Mouse (Mus musculus): ENCODE results near the gene Zfp553. TPM values are rescaled to one million over a fixed set of nuclear protein-coding genes. Genes with fewer than 3 reads are reported as not detected.
"Not testable (repeated sequence)": the region's sequence is repeated elsewhere in the genome, so short reads cannot be mapped to it uniquely, and the experiment has no call there.

Zfp553 gene
- polyA plus RNA-seq, 1 experiment from 2014 or later = 24.3 TPM

DNA sequence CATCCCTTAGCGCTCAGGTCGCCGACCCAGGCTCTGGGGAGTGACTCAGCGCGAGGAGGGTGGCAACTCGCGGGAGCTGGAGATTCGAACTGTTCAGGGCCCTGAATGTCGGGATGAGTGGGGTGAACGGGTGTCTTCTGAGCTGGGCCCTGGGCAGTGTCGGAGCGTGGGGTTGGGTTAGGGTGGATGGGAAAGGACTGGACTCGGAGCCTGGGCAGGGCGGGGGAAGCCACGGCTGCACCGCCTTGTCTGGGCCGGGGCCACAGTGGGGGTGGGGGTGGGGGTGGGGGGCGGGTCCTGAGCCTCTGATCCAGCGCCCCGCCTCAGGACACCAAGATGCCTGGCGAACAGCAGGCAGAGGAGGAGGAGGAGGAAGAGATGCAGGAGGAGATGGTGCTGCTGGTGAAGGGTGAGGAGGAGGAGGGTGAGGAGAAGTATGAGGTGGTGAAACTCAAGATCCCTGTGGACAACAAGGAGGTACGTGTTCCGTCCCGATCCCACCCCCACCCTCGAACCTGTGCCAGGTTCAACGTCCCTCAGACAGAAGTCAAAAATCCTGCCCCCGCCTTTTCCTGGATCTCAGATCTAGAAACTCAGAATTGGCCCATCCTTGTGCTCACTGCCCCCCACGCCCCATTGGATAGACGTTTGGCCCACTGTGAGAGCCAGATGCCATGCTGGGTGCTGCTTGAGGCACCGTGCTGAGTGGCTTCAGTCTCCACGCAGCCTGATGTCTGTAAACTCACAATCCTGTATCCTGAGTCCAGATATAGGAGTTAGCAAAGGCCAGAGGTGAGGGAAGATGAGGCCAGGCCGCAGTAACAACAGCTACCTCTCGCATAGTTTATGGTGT lies 12.0 kb downstream of the Zfp553 start:
- Histone ChIP-seq H3K27me3 (ENCODE audit: insufficient read depth, low read length) (no peaks in the 10 kb centered on the region), H3K9ac (peak overlapping the region; percentile 93), H3K4me1 (ENCODE audit: insufficient read depth) (peaks cover 12% of the 10 kb centered on the region), H3K4me2 (peak overlapping the region; percentile 79), H3K9me3 (ENCODE audit: low read depth, low read length) (no peaks in the 10 kb centered on the region), H3K4me3 (ENCODE audit: low read depth, low read length) (peak overlapping the region; percentile 85), H3K27ac (ENCODE audit: low read depth) (peak overlapping the region; percentile 95), H3K36me3 (ENCODE audit: insufficient read depth) (peaks cover 36% of the 10 kb centered on the region)
- DNase-seq = peak; percentile 65
- ATAC-seq (ENCODE audit: insufficient read depth) = peak; percentile 83
- 7% methylated on average over 29 of the region's 33 CpGs for WGBS
- no peak for TF ChIP-seq CTCF (IDR thresholded peaks at IDR 0.05; ENCODE audit: low read depth)

DNA sequence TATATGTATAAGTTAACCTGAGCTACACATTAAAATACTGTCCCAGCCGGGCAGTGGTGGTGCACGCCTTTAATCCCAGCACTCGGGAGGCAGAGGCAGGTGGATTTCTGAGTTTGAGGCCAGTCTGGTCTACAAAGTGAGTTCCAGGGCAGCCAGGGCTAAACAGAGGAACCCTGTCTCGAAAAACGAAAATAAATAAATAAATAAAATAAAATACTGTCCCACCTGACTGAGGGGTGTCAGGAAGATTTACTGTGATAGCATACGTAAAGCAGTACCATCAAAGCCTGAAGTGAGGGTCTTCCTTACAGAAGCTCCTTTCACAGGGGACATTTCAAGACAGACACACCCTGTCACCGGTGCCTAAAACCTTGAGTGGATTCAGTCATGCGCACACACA lies 17.6 kb downstream of the Zfp553 start:
- H3K27ac ChIP-seq (ENCODE audit: low read depth); H3K9me3 ChIP-seq (ENCODE audit: low read depth, low read length); H3K4me1 ChIP-seq (ENCODE audit: insufficient read depth); H3K9ac ChIP-seq; H3K27me3 ChIP-seq (ENCODE audit: insufficient read depth, low read length); H3K4me3 ChIP-seq (ENCODE audit: low read depth, low read length); ATAC-seq (ENCODE audit: insufficient read depth); H3K4me2 ChIP-seq; DNase-seq: not testable (repeated sequence)
- peaks cover 54% of the 10 kb centered on the region for H3K36me3 ChIP-seq (ENCODE audit: insufficient read depth)
- 89% methylated on average over 8 of the region's 8 CpGs for WGBS

DNA sequence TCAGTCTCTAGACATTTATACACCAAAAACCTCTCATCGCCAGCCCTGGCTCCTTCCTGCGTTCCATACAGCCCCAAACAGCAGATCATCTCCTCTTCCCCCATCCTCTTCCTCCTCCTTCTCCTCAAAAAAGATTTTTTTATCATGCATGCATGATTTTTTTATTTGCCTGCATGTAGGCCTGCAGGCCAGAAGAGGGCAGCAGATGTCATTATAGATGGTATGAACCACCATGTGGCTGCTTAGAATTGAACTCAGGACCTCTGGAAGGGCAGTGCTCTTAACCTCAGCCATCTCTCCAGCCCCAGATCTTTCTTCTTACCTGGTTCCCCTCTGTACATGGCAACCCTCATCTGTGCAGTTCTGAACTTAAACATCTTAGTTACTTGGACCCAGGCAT lies 19.6 kb downstream of the Zfp553 start:
- H3K4me3 ChIP-seq (ENCODE audit: low read depth, low read length) = no peak overlapping the region
- ATAC-seq (ENCODE audit: insufficient read depth) (no peak), DNase-seq (peak; percentile 71)
- no peaks in the 10 kb centered on the region for H3K4me1 ChIP-seq (ENCODE audit: insufficient read depth)
- H3K4me2 ChIP-seq = no peak overlapping the region
- peak; percentile 57 for TF ChIP-seq CTCF (IDR thresholded peaks at IDR 0.05; ENCODE audit: low read depth)
- no peaks in the 10 kb centered on the region for H3K9me3 ChIP-seq (ENCODE audit: low read depth, low read length)
- WGBS = 87% methylated on average over 2 of the region's 2 CpGs
- no peaks in the 10 kb centered on the region for H3K27me3 ChIP-seq (ENCODE audit: insufficient read depth, low read length)
- H3K27ac ChIP-seq (ENCODE audit: low read depth) = no peak overlapping the region
- H3K36me3 ChIP-seq (ENCODE audit: insufficient read depth) = peaks cover 56% of the 10 kb centered on the region
- no peak overlapping the region for H3K9ac ChIP-seq

DNA sequence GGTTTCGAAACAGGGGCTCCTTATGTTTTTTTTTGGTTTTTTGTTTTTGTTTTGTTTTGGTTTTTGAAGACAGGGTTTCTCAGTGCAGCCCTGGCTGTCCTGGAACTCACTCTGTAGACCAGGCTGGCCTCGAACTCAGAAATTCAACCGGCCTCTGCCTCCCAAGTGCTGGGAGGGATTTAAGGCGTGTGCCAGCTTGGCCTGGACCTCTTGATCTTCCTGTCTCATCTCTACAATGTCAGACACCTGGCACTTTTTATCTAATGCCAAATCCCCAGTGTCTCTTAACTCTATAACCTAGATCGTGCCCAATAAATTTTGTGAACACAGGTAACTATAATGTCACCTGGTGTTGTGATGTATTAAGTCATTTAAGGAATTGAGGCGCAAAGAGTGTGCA lies 20.5 kb downstream of the Zfp553 start:
- ATAC-seq (ENCODE audit: insufficient read depth) (no peak), DNase-seq (no peak)
- Histone ChIP-seq H3K36me3 (ENCODE audit: insufficient read depth) (peaks cover 50% of the 10 kb centered on the region), H3K27ac (ENCODE audit: low read depth) (peak overlapping the region; percentile 82), H3K4me2 (peak overlapping the region; percentile 90), H3K9me3 (ENCODE audit: low read depth, low read length) (no peaks in the 10 kb centered on the region), H3K27me3 (ENCODE audit: insufficient read depth, low read length) (no peaks in the 10 kb centered on the region), H3K4me1 (ENCODE audit: insufficient read depth) (no peaks in the 10 kb centered on the region), H3K9ac (peak overlapping the region; percentile 65), H3K4me3 (ENCODE audit: low read depth, low read length) (peak overlapping the region; percentile 58)
- WGBS = 77% methylated on average over 6 of the region's 6 CpGs
- no peak for TF ChIP-seq CTCF (IDR thresholded peaks at IDR 0.05; ENCODE audit: low read depth)

DNA sequence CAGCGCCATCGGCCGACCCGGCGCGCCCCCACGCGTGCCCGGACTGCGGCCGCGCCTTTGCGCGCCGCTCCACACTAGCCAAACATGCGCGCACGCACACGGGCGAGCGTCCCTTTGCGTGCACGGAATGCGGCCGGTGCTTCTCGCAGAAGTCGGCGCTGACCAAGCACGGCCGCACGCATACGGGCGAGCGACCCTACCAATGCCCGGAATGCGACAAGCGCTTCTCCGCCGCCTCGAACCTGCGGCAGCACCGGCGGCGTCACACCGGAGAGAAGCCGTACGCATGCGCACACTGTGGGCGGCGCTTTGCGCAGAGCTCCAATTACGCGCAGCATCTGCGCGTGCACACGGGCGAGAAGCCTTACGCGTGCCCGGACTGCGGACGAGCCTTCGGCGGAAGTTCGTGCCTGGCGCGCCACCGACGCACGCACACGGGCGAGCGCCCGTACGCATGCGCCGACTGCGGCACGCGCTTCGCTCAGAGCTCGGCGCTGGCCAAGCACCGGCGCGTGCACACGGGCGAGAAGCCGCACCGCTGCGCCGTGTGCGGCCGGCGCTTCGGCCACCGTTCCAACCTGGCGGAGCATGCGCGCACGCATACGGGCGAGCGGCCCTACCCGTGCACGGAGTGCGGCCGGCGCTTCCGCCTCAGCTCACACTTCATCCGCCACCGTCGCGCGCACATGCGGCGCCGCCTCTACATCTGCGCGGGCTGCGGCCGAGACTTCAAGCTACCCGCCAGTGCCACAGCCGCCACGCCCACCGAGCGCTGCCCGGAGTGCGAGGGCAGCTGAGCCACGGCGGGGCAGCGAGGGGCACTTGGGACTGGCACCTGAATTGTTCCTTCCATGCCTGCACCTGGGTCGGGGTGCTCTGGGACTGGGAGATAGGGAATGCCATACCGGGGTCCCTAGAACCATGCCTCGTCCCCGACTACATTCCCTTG lies 21.2 kb downstream of the Zfp553 start:
- WGBS = 1% methylated on average over 136 of the region's 136 CpGs
- H3K9me3 ChIP-seq (ENCODE audit: low read depth, low read length) = no peaks in the 10 kb centered on the region
- H3K4me1 ChIP-seq (ENCODE audit: insufficient read depth) = no peaks in the 10 kb centered on the region
- peak; percentile 94 for ATAC-seq (ENCODE audit: insufficient read depth)
- DNase-seq = peak; percentile 100
- peak overlapping the region; percentile 70 for H3K9ac ChIP-seq
- H3K4me3 ChIP-seq (ENCODE audit: low read depth, low read length) = peak overlapping the region; percentile 58
- TF ChIP-seq CTCF (IDR thresholded peaks at IDR 0.05; ENCODE audit: low read depth) = no peak
- peaks cover 46% of the 10 kb centered on the region for H3K36me3 ChIP-seq (ENCODE audit: insufficient read depth)
- no peaks in the 10 kb centered on the region for H3K27me3 ChIP-seq (ENCODE audit: insufficient read depth, low read length)
- H3K27ac ChIP-seq (ENCODE audit: low read depth) = peak overlapping the region; percentile 82
- peak overlapping the region; percentile 90 for H3K4me2 ChIP-seq

DNA sequence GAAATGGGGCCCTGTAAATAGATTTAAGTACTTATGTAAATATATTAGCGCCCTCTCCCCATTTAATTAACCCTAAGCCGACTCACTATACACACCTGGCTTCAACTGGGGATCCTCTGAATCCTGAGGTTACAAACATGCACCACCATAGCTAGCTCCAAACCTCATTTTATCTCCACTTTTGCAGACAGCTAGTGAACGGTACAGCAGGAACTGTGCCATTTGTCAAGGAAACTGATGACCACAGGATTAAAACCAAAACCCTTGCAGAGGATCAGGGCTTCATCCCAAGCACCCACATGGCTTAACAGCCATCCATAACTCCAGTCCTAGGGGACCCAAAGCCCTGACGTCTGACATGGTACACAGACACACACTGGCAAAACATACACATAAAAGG lies 22.1 kb downstream of the Zfp553 start:
- 0 out of 2 replicates have a peak overlapping the region, but pooled peaks have one; percentile 82 for H3K27ac ChIP-seq (ENCODE audit: low read depth)
- no peak for TF ChIP-seq CTCF (IDR thresholded peaks at IDR 0.05; ENCODE audit: low read depth)
- DNase-seq = no peak
- ATAC-seq (ENCODE audit: insufficient read depth) = no peak
- H3K4me1 ChIP-seq (ENCODE audit: insufficient read depth) = no peaks in the 10 kb centered on the region; the same call in 1 of the 2 replicates
- H3K4me3 ChIP-seq (ENCODE audit: low read depth, low read length) = peak overlapping the region; percentile 58
- 14% methylated on average over 4 of the region's 4 CpGs for WGBS
- H3K27me3 ChIP-seq (ENCODE audit: insufficient read depth, low read length) = no peaks in the 10 kb centered on the region
- peaks cover 37% of the 10 kb centered on the region for H3K36me3 ChIP-seq (ENCODE audit: insufficient read depth)
- H3K9me3 ChIP-seq (ENCODE audit: low read depth, low read length) = no peaks in the 10 kb centered on the region
- peak overlapping the region; percentile 70; the same call in 1 of the 2 replicates for H3K9ac ChIP-seq
- peak overlapping the region; percentile 90 for H3K4me2 ChIP-seq

DNA sequence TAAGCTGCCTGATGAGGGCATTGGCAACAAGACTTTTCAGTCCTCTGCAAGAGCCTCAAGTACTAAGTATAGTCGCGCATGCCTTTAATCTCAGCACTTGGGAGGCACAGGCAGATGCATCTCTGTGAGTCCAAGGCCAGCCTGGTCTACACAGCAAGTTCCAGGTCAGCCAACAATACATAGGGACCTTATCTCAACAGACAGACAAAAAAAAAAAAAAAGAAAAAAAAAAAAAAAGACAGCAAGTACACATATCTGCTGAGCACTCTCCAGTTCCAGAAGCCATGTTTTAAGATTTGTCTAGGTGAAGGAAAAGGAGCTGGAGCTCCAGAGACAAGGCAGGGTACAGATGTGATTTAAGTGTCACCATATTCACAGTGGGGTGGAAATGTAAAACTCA lies 23.1 kb downstream of the Zfp553 start:
- DNase-seq (no peak), ATAC-seq (ENCODE audit: insufficient read depth) (no peak)
- no peak for TF ChIP-seq CTCF (IDR thresholded peaks at IDR 0.05; ENCODE audit: low read depth)
- Histone ChIP-seq H3K4me2 (no peak overlapping the region), H3K9ac (no peak overlapping the region), H3K36me3 (ENCODE audit: insufficient read depth) (peaks cover 31% of the 10 kb centered on the region), H3K27me3 (ENCODE audit: insufficient read depth, low read length) (no peaks in the 10 kb centered on the region), H3K27ac (ENCODE audit: low read depth) (no peak overlapping the region), H3K4me1 (ENCODE audit: insufficient read depth) (no peaks in the 10 kb centered on the region; the same call in 1 of the 2 replicates), H3K4me3 (ENCODE audit: low read depth, low read length) (no peak overlapping the region), H3K9me3 (ENCODE audit: low read depth, low read length) (no peaks in the 10 kb centered on the region)
- 79% methylated on average over 2 of the region's 2 CpGs for WGBS

Measured in lung, embryonic 14.5 days (tissue).